Mouse (Mus musculus): ENCODE data around the gene Plagl1. TPM values are rescaled to one million over a fixed set of nuclear protein-coding genes. Genes with fewer than 3 reads are reported as not detected.

The Plagl1 gene
- polyA plus RNA-seq, 1 experiment from 2014 or later = 55.8 TPM

Other genes starting within 250 kb of the Plagl1 start
- gene Utrn, start 191.1 kb upstream of the Plagl1 start, polyA plus RNA-seq (2014; fragmentation: Nextera tagmentation; extraction: Ambion mirVana) = 10.6 and 19.1 TPM in 2 replicates
- 0.93 and 2.4 TPM in 2 replicates for gene Stx11, start 96.2 kb upstream of the Plagl1 start, polyA plus RNA-seq (2014; fragmentation: Nextera tagmentation; extraction: Ambion mirVana)
- 25.3 and 29.1 TPM in 2 replicates for gene Sf3b5, start 55.2 kb upstream of the Plagl1 start, polyA plus RNA-seq (2014; fragmentation: Nextera tagmentation; extraction: Ambion mirVana)
- gene Zc2hc1b, start 117.5 kb downstream of the Plagl1 start, polyA plus RNA-seq (2014; fragmentation: Nextera tagmentation; extraction: Ambion mirVana) = not detected in 2 replicates
- gene Ltv1, start 132.7 kb downstream of the Plagl1 start, polyA plus RNA-seq (2014; fragmentation: Nextera tagmentation; extraction: Ambion mirVana) = 26.4 and 39.3 TPM in 2 replicates

Data from midbrain, embryonic 14.5 days (tissue).